Mouse (Mus musculus): ENCODE measurements around the gene Ap2s1. TPM values are rescaled to one million over a fixed set of nuclear protein-coding genes. Genes with fewer than 3 reads are reported as not detected.
A peak's percentile ranks its signal among the peaks of the same experiment; 100 is the strongest.

The Ap2s1 gene
- total RNA-seq, 1 experiment = 227 TPM

GRCm38 (mm10) chr7:16746093-16746492 is 7.9 kb downstream of the Ap2s1 start:
- H3K4me1 ChIP-seq (ENCODE audit: control insufficient read depth in 2 of 2, insufficient read depth in 2 of 2, low read length in 2 of 2, poor library complexity in 1 of 2) = no peaks in the 10 kb centered on the region; a peak in 1 of 4 replicates
- H3K9me3 ChIP-seq (ENCODE audit: control insufficient read depth, insufficient read depth, low read depth, low read length) = no peaks in the 10 kb centered on the region
- no peak overlapping the region for H3K4me3 ChIP-seq (ENCODE audit: insufficient read depth in 1 of 2, low read depth in 1 of 2, low read length in 2 of 2, poor library complexity in 1 of 2, severe bottlenecking in 1 of 2)
- H3K9ac ChIP-seq (ENCODE audit: insufficient read depth, low read depth, low read length, poor library complexity, severe bottlenecking) = no peak overlapping the region
- in situ Hi-C loops (cut with MboI; ENCODE audit: low sequenced_read_pairs in 2 of 2, unreplicated experiment in 2 of 2) = no loop called here
- no peak for DNase-seq (ENCODE audit: low read depth, low spot score)
- no peak for TF ChIP-seq CHD2 (IDR thresholded peaks at IDR 0.05; ENCODE audit: low read depth, low read length)
- TF ChIP-seq ZC3H11A (IDR thresholded peaks at IDR 0.05; ENCODE audit: borderline replicate concordance, low read depth, low read length) = peak; percentile 68
- TF ChIP-seq MAFK (IDR thresholded peaks at IDR 0.05; ENCODE audit: insufficient read depth, low read depth, low read length) = no peak
- TF ChIP-seq ZNF384 (IDR thresholded peaks at IDR 0.05; ENCODE audit: low read depth, low read length) = peak; percentile 88
- TF ChIP-seq HCFC1 (IDR thresholded peaks at IDR 0.05; ENCODE audit: borderline replicate concordance, insufficient read depth, low read length) = no peak
- H3K27ac ChIP-seq (ENCODE audit: insufficient read depth, low read depth, low read length, poor library complexity, severe bottlenecking) = no peak overlapping the region
- peaks cover 38% of the 10 kb centered on the region for H3K36me3 ChIP-seq (ENCODE audit: control insufficient read depth, insufficient read depth, low read length, poor library complexity, severe bottlenecking)

DNA sequence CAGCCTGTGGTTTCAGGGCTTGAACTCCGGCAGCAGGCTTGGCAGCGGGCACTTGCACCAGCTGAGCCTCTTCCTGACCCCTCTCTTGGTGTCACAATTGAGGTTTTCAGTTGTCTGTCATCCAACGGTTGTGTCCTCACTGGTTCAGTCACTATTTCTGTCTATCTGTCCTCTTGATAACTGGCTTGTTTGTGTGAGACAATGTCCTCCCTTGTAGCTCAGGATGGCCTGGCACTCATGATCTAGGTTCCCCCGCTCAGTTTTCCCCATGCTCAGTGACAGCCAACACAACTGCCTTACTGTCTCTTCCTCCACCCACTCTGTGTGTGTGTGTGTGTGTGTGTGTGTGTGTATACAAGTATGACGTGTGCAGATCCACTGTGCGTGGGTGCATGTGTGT is 9.4 kb downstream of the Ap2s1 start:
- no peak overlapping the region for H3K4me3 ChIP-seq (ENCODE audit: insufficient read depth in 1 of 2, low read depth in 1 of 2, low read length in 2 of 2, poor library complexity in 1 of 2, severe bottlenecking in 1 of 2)
- H3K36me3 ChIP-seq (ENCODE audit: control insufficient read depth, insufficient read depth, low read length, poor library complexity, severe bottlenecking) = peaks cover 38% of the 10 kb centered on the region
- no peaks in the 10 kb centered on the region for H3K9me3 ChIP-seq (ENCODE audit: control insufficient read depth, insufficient read depth, low read depth, low read length)
- in situ Hi-C loops (cut with MboI; ENCODE audit: low sequenced_read_pairs in 2 of 2, unreplicated experiment in 2 of 2) = no loop called here
- H3K4me1 ChIP-seq (ENCODE audit: control insufficient read depth in 2 of 2, insufficient read depth in 2 of 2, low read length in 2 of 2, poor library complexity in 1 of 2) = peaks cover 3 to 5% of the 10 kb centered on the region in 2 experiments; a peak in 2 of 4 replicates
- no peak for DNase-seq (ENCODE audit: low read depth, low spot score)
- TF ChIP-seq ZNF384 (IDR thresholded peaks at IDR 0.05; ENCODE audit: low read depth, low read length) (no peak), ZC3H11A (IDR thresholded peaks at IDR 0.05; ENCODE audit: borderline replicate concordance, low read depth, low read length) (no peak), HCFC1 (IDR thresholded peaks at IDR 0.05; ENCODE audit: borderline replicate concordance, insufficient read depth, low read length) (no peak), MAFK (IDR thresholded peaks at IDR 0.05; ENCODE audit: insufficient read depth, low read depth, low read length) (no peak), CHD2 (IDR thresholded peaks at IDR 0.05; ENCODE audit: low read depth, low read length) (no peak)
- H3K27ac ChIP-seq (ENCODE audit: insufficient read depth, low read depth, low read length, poor library complexity, severe bottlenecking) = no peak overlapping the region
- H3K9ac ChIP-seq (ENCODE audit: insufficient read depth, low read depth, low read length, poor library complexity, severe bottlenecking) = no peak overlapping the region

DNA sequence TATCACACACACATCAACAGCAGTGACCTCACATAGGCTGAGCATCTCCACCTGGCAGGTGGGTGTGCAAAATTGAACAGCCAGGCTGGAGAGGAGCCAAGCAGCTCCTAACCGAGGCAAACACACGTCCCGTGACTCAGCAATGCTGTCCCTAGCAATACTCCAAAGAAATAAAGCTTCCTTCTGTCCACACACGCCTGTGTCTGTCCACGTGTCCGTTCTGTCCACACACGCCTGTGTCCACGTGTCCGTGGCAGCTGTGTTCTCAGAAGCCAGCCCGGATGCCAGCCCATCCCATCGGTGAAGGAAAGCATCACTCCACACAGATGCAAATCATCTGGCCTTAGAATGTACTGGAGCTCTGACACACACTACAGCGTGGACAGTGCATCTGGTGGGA is 13.8 kb downstream of the Ap2s1 start:
- TF ChIP-seq MAFK (IDR thresholded peaks at IDR 0.05; ENCODE audit: insufficient read depth, low read depth, low read length) = peak; percentile 46; the same call in 1 of the 2 replicates
- no peak for TF ChIP-seq CHD2 (IDR thresholded peaks at IDR 0.05; ENCODE audit: low read depth, low read length)
- Histone ChIP-seq H3K4me3 (ENCODE audit: insufficient read depth in 1 of 2, low read depth in 1 of 2, low read length in 2 of 2, poor library complexity in 1 of 2, severe bottlenecking in 1 of 2) (no peak overlapping the region), H3K9me3 (ENCODE audit: control insufficient read depth, insufficient read depth, low read depth, low read length) (no peaks in the 10 kb centered on the region), H3K9ac (ENCODE audit: insufficient read depth, low read depth, low read length, poor library complexity, severe bottlenecking) (peak overlapping the region; percentile 27; the same call in 1 of the 2 replicates), H3K27ac (ENCODE audit: insufficient read depth, low read depth, low read length, poor library complexity, severe bottlenecking) (no peak overlapping the region), H3K4me1 (ENCODE audit: control insufficient read depth in 2 of 2, insufficient read depth in 2 of 2, low read length in 2 of 2, poor library complexity in 1 of 2) (peaks cover 3 to 9% of the 10 kb centered on the region in 2 experiments; a peak in 3 of 4 replicates), H3K36me3 (ENCODE audit: control insufficient read depth, insufficient read depth, low read length, poor library complexity, severe bottlenecking) (peaks cover 22% of the 10 kb centered on the region)
- in situ Hi-C loops (cut with MboI; ENCODE audit: low sequenced_read_pairs in 2 of 2, unreplicated experiment in 2 of 2) = no loop called here
- DNase-seq (ENCODE audit: low read depth, low spot score) = no peak

DNA sequence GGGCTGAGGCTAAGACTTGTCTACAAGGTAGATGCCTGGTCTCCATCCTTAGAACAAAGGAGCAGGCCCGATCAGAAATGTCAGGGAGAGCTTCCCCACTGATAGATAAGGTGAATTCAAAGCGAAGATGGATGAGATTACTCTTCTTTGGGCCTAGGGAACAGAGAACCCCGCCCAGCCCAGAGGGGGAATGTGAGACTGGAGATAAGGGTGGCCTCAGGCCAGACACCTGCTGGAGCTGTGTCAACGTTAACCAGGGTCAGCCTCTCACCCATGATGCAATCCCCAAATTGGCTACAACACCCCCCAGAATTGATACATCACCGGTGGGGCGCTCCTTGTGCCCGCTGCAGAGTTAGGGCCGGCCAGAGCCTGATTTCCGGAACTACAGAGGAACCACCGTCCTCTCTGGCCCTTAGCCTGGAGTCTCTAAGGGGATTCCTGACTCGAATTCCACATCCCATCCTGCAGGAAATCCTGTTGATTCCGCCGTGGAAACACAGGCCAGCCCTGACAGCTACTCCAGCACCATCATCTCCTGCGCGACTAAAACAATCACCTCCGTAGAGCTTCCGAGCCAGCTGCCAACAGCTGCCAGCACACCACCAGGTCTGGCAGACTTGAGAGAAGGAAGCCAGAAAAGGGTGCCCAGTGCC is 17.3 kb downstream of the Ap2s1 start:
- TF ChIP-seq HCFC1 (IDR thresholded peaks at IDR 0.05; ENCODE audit: borderline replicate concordance, insufficient read depth, low read length) = no peak
- TF ChIP-seq ZNF384 (IDR thresholded peaks at IDR 0.05; ENCODE audit: low read depth, low read length) = no peak
- no peak for TF ChIP-seq ZC3H11A (IDR thresholded peaks at IDR 0.05; ENCODE audit: borderline replicate concordance, low read depth, low read length)
- TF ChIP-seq CHD2 (IDR thresholded peaks at IDR 0.05; ENCODE audit: low read depth, low read length) = no peak
- no peak for TF ChIP-seq MAFK (IDR thresholded peaks at IDR 0.05; ENCODE audit: insufficient read depth, low read depth, low read length)
- peak overlapping the region; percentile 41 for H3K9ac ChIP-seq (ENCODE audit: insufficient read depth, low read depth, low read length, poor library complexity, severe bottlenecking)
- in situ Hi-C loops (cut with MboI; ENCODE audit: low sequenced_read_pairs in 2 of 2, unreplicated experiment in 2 of 2) = no loop called here
- H3K36me3 ChIP-seq (ENCODE audit: control insufficient read depth, insufficient read depth, low read length, poor library complexity, severe bottlenecking) = no peaks in the 10 kb centered on the region
- DNase-seq (ENCODE audit: low read depth, low spot score) = no peak
- H3K4me3 ChIP-seq (ENCODE audit: insufficient read depth in 1 of 2, low read depth in 1 of 2, low read length in 2 of 2, poor library complexity in 1 of 2, severe bottlenecking in 1 of 2) = peak overlapping the region; percentile 12 to 17; a peak in 2 of 4 replicates
- H3K9me3 ChIP-seq (ENCODE audit: control insufficient read depth, insufficient read depth, low read depth, low read length) = no peaks in the 10 kb centered on the region
- H3K4me1 ChIP-seq (ENCODE audit: control insufficient read depth in 2 of 2, insufficient read depth in 2 of 2, low read length in 2 of 2, poor library complexity in 1 of 2) = peaks cover 5 to 12% of the 10 kb centered on the region in 2 experiments
- 0 out of 2 replicates have a peak overlapping the region, but pooled peaks have one; percentile 35 for H3K27ac ChIP-seq (ENCODE audit: insufficient read depth, low read depth, low read length, poor library complexity, severe bottlenecking)
